Mouse (Mus musculus) adrenal gland, postnatal 0 days (tissue): Measurements from ENCODE around the gene Setd1b. TPM values are rescaled to one million over a fixed set of nuclear protein-coding genes. Genes with fewer than 3 reads are reported as not detected.

Experiments
- polyA plus RNA-seq: library from polyadenylated mRNA; unstranded; fragments of >200 nt; fragmentation: Nextera tagmentation; extraction: Ambion mirVana; gene quantifications from 2 replicates; pipeline ENCODE4 v1.2.1, GENCODE M21; 2015

The Setd1b gene
- 6.6 and 7.2 TPM in 2 replicates for polyA plus RNA-seq

DNA sequence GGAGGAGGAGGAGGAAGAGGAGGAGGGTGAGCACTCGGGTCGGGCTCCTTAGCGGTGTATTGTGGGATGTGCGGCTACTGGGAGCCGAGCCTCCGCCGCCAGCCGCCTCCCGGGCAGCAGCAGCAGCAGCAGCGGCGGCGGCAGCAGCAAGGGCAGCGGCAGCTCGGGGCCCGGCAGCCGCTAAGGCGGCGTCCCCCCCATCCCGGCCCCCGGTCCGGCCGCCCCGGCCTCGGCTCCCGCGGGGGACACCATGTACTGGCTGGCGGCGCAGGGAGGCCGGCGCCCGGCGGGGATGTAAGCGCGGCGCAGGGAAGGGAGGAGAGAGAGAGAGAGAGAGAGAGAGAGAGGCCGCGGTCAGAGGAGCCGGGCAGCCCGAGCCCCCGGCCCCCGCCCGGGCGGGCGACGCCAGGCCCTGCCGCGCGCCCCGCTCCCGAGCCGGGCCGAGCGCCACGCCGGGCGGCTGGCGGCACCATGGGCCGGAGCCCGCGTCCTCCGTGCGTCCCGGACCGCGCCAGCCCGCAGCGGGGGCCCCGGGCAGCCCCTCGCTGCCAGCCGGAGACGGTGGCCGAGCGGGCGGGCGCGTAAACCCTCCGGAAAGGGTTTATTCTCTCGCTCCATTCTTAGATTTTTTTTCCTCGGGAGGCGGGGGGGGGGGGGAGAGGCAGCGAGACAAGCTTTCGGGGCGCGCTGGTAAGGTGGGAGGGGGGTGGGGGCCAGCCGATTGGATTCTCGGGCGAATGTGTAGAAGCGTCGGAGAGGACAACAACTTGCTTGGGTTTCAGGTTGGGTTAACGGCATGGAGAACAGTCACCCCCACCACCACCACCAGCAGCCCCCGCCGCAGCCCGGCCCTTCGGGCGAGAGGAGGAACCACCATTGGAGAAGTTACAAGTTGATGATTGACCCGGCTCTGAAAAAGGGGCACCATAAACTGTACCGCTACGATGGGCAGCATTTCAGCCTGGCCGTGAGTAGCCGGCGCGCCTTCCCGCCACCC, at the start of gene Setd1b:
Gene Setd1b (plus strand): TSS at position 33 of the 997 bp plus-strand sequence.

DNA sequence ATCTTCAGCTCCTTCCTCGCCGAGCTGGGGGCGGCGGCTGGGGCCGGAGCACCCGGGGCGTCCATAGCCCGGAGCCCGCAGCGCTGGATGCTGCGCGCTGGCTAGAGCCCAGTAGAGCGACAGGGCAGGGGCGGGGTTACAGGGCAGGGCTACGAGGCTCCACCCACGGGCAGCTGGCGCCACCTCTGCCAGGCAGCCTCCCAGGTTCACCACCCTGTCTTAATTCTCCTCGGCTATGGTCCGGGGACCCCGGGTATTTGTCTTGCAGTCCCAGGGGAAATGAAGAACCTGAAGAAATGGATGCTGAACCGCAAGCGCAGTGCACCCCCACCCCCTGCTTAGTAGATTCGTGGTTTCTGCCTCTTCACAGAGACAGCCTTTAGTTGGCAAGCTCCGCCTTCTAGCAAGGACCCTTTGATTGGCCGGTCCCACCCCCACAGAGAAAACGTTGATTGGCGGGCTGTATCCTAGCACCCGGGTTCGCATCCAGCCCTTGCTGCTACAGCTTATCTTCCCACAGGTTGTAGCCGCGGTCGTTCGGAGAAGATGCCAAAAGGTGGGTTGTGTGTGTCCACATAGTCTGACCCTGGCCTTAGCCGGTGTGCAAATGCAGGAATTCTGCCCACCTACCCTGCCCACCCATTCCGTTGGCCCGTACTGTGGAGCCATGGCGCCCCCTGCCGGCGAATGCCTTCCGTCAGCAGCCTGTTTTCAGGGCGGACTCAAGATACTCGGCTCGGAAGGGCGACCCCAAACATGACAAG, 9.5 kb upstream of the Setd1b start, which contains the start of gene Rhof:
Gene Rhof (minus strand): TSS at position 385 of the 764 bp plus-strand sequence.

DNA sequence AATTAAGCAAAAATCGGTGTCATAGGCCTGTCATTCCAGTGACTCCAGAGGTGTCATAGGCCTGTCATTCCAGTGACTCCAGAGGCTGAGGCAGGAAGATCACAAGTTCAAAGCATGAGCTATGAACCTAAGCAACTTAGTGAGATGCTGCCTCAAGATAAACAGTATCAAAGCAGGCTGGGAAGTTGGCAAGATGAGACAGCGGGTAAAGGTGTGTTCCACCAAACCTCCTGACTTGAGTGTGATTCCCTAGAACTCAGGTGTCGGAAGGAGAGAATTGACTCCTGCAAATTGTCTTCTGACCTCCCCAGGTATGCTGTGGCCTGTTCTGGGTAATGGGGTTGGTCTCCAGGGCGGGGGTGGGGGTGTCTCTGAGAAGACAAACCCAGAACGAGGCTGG, 27.3 kb downstream of the Setd1b start, which contains the start of gene Psmd9:
Gene Psmd9 (plus strand): TSS at position 130 of the 400 bp plus-strand sequence.

DNA sequence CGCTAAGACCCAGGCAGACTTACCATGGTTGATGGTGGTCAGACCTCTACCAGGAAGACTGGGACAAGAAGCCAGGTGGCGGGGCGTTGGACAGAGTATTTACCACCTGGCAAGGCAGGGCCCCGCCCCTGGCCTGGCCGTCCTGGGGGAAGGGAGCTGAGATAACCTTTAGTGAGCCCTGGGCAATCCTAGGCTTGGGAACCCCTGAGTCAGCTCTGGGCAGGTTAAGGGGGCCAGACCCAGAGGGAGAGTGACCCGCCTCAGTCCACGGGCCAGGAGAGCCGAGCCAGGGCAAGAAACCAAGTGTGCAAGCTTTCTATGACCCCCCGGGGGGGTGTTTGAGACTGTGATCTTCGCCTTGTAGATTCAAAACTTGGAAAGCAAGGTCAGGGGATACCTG, 40.7 kb downstream of the Setd1b start, which contains the start of gene Hpd:
Gene Hpd (minus strand): TSS at position 77 of the 400 bp plus-strand sequence.

Other genes with a start within 250 kb of the Setd1b start
- 12.7 and 16.7 TPM in 2 replicates for gene Kdm2b, start 152.4 kb upstream of the Setd1b start, polyA plus RNA-seq
- gene Orai1, start 127.1 kb upstream of the Setd1b start, polyA plus RNA-seq = 16.6 and 17.1 TPM in 2 replicates
- not detected in 2 replicates for gene Morn3, start 95.2 kb upstream of the Setd1b start, polyA plus RNA-seq
- gene Tmem120b, start 73.8 kb upstream of the Setd1b start, polyA plus RNA-seq = 6.9 and 8.4 TPM in 2 replicates
- gene Rhof, start 9.5 kb upstream of the Setd1b start, polyA plus RNA-seq = 2.1 and 2.4 TPM in 2 replicates
- gene Psmd9, start 27.2 kb downstream of the Setd1b start, polyA plus RNA-seq = 69.5 and 81.6 TPM in 2 replicates
- gene Hpd, start 40.5 kb downstream of the Setd1b start, polyA plus RNA-seq = 17.8 and 28.5 TPM in 2 replicates
- 0.83 TPM in 1 of 2 replicates, not detected in the other for gene Wdr66, start 109.9 kb downstream of the Setd1b start, polyA plus RNA-seq
- 7.2 and 10.5 TPM in 2 replicates for gene Bcl7a, start 201.6 kb downstream of the Setd1b start, polyA plus RNA-seq